Mouse (Mus musculus): ENCODE measurements at regions not wholly inside any gene's neighbourhood (a gene's known extent, or its start where the extent isn't known, plus 50 kb on each side); places are given as distances from the start of the nearest gene placed in this dataset.

DNA sequence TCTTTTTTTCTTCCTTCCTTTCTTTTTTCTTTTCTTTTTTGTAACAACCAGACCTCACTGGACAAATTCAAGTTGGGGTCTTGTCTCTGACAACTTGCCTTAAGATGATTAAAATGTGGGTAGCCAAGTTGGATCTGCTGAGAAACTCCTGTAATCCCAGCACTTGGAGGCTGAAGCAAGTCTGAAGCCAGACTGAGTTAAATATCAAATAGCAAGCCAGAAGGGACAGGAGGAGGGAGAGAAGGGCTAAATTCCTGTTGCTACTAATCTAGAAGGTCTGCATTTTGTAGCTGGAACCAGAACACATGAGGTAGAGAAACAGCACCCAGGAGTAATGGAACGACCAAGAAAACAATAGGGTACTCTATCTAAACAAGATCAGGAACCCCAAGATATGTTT, 67.7 kb upstream of the Col1a2 start:
- no peak overlapping the region for H3K4me3 ChIP-seq (ENCODE audit: low read depth, low read length)
- H3K9me3 ChIP-seq (ENCODE audit: control insufficient read depth, low read length), result no peaks in the 10 kb centered on the region
- 48% methylated on average over 1 of the region's 1 CpGs for WGBS
- peak overlapping the region; percentile 68 for H3K27ac ChIP-seq (replicated peaks; ENCODE audit: low read depth, low read length)
- DNase-seq (ENCODE audit: low spot score) (peak; percentile 50), ATAC-seq (ENCODE audit: low read depth) (peak; percentile 57; the same call in 1 of the 2 replicates)
- H3K36me3 ChIP-seq (ENCODE audit: control insufficient read depth, insufficient read depth, low read length), result no peaks in the 10 kb centered on the region
- no peak overlapping the region for H3K9ac ChIP-seq (ENCODE audit: low read depth, low read length)
- 0 out of 2 replicates have a peak overlapping the region, but pooled peaks have one; percentile 3 for H3K4me2 ChIP-seq (ENCODE audit: low read depth, low read length)
- no peaks in the 10 kb centered on the region for H3K27me3 ChIP-seq (replicated peaks; ENCODE audit: control insufficient read depth, insufficient read depth, low read length)
- peaks cover 19% of the 10 kb centered on the region; the same call in 1 of the 2 replicates for H3K4me1 ChIP-seq (ENCODE audit: control insufficient read depth, insufficient read depth, low read length)

DNA sequence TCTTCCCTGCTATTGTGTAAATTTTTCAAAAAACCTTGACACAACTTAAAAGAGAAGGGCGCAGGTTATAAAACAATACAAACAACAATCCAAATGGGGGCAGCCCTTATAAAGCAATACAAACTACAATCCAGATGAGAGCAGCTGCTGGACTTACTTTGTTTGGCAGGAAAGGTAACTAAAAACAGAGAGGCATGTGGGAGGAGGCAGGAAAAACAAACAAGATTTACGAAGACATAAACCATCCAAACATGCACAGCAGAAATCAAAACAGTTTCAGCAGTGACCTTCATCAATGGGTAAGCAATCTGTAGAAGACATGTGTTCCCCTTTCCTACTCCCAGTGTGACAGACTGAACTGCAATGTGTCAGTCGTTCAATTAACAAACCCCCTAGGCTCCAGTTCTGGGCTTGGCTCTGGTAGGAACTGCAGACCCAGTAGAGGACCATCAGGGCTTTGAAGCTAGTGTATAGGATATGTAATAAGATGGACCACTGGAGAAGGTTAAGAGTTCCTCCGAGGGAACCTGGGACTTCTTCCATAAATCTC, 62.9 kb upstream of the Col1a2 start:
- Histone ChIP-seq H3K9me3 (ENCODE audit: control insufficient read depth, low read length) (no peaks in the 10 kb centered on the region), H3K27ac (replicated peaks; ENCODE audit: low read depth, low read length) (no peak overlapping the region), H3K36me3 (ENCODE audit: control insufficient read depth, insufficient read depth, low read length) (no peaks in the 10 kb centered on the region), H3K27me3 (replicated peaks; ENCODE audit: control insufficient read depth, insufficient read depth, low read length) (no peaks in the 10 kb centered on the region), H3K4me2 (ENCODE audit: low read depth, low read length) (no peak overlapping the region), H3K4me1 (ENCODE audit: control insufficient read depth, insufficient read depth, low read length) (peaks cover 10% of the 10 kb centered on the region; the same call in 1 of the 2 replicates), H3K9ac (ENCODE audit: low read depth, low read length) (no peak overlapping the region), H3K4me3 (ENCODE audit: low read depth, low read length) (no peak overlapping the region)
- 57% methylated on average over 4 of the region's 4 CpGs for WGBS
- no peak for DNase-seq (ENCODE audit: low spot score)
- no peak for ATAC-seq (ENCODE audit: low read depth)

DNA sequence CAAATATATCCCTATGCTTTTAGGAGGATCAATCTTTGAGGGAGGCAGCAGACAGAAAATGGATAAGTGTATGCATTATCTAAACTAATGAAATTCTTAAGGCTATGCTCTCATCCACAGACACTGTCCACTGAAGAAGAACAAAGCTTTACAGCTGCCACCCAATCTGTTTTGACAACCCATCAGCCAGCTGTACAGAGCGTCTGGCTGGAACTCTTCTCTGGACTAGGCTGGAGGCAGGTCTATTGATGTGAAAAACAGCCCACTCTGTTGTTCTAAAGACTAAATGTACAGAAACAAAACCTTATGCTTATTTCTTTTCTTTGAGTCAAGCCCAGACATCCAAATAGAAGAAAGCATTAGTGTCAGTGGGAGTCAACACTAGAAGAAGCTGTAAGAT, 58.7 kb upstream of the Col1a2 start:
- H3K9ac ChIP-seq (ENCODE audit: low read depth, low read length), result no peak overlapping the region
- WGBS, result 35% methylated on average over 1 of the region's 1 CpGs
- no peak overlapping the region for H3K4me2 ChIP-seq (ENCODE audit: low read depth, low read length)
- H3K9me3 ChIP-seq (ENCODE audit: control insufficient read depth, low read length), result no peaks in the 10 kb centered on the region
- DNase-seq (ENCODE audit: low spot score) (peak; percentile 17), ATAC-seq (ENCODE audit: low read depth) (no peak)
- no peaks in the 10 kb centered on the region for H3K27me3 ChIP-seq (replicated peaks; ENCODE audit: control insufficient read depth, insufficient read depth, low read length)
- no peak overlapping the region for H3K4me3 ChIP-seq (ENCODE audit: low read depth, low read length)
- no peaks in the 10 kb centered on the region for H3K36me3 ChIP-seq (ENCODE audit: control insufficient read depth, insufficient read depth, low read length)
- H3K27ac ChIP-seq (replicated peaks; ENCODE audit: low read depth, low read length), result no peak overlapping the region
- no peaks in the 10 kb centered on the region for H3K4me1 ChIP-seq (ENCODE audit: control insufficient read depth, insufficient read depth, low read length)

DNA sequence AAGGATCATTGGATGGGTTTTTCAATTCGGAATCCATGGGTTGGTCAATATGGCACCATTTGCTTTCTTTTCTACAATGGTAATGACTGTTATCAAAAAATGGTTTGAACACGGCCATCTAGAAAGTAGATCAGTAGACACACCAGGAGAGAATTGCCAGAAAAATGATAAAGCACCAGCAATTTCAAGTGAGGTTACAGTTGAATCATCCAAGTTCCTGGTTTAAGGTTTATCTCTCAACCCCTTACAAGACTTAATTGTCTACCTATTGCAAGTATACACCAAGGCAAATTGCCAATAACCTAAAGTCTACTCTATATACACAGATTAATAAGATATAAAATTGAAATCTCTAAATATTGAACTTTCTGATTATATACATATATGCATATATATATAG, 53.4 kb upstream of the Col1a2 start:
- Histone ChIP-seq H3K36me3 (ENCODE audit: control insufficient read depth, insufficient read depth, low read length) (no peaks in the 10 kb centered on the region), H3K9me3 (ENCODE audit: control insufficient read depth, low read length) (no peaks in the 10 kb centered on the region), H3K27ac (replicated peaks; ENCODE audit: low read depth, low read length) (no peak overlapping the region), H3K4me1 (ENCODE audit: control insufficient read depth, insufficient read depth, low read length) (peaks cover 12% of the 10 kb centered on the region), H3K4me2 (ENCODE audit: low read depth, low read length) (no peak overlapping the region), H3K4me3 (ENCODE audit: low read depth, low read length) (no peak overlapping the region), H3K9ac (ENCODE audit: low read depth, low read length) (no peak overlapping the region), H3K27me3 (replicated peaks; ENCODE audit: control insufficient read depth, insufficient read depth, low read length) (no peaks in the 10 kb centered on the region)
- WGBS, result 93% methylated on average over 2 of the region's 2 CpGs
- ATAC-seq (ENCODE audit: low read depth), result no peak
- DNase-seq (ENCODE audit: low spot score), result no peak
